Mouse (Mus musculus) lung, adult 18-20 months (tissue): ENCODE measurements at regions not wholly inside any gene's neighbourhood (a gene's known extent, or its start where the extent isn't known, plus 50 kb on each side); places are given as distances from the start of the nearest gene placed in this dataset.
A peak's percentile ranks its signal among the peaks of the same experiment; 100 is the strongest.

Source experiments
- DNase-seq, 2 experiments: peaks; one replicate each; pipeline ENCODE4 v3.0.0; 2022; ENCODE audit warnings: mixed read lengths in 2 of 2

DNA sequence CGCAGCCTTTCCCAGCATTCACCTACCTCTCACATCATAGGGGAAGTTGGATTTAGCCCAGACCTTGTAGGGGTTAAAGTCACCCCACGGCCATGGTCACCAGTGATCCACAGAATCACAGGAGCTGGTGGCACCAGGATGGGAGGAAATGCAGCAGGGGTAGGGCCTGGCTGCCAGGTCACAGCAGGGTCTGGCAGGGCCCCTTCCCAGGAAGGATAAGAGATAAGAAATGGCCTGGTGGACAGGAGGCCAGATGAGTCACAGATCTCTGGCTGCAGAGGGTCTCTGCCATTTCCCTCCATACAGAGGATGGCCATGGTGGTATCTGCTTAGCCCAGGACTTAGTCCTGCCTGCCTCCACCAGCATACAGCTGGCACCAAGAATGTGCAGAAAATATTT is 103.0 kb downstream of the Cstad start:
- no peak for DNase-seq

DNA sequence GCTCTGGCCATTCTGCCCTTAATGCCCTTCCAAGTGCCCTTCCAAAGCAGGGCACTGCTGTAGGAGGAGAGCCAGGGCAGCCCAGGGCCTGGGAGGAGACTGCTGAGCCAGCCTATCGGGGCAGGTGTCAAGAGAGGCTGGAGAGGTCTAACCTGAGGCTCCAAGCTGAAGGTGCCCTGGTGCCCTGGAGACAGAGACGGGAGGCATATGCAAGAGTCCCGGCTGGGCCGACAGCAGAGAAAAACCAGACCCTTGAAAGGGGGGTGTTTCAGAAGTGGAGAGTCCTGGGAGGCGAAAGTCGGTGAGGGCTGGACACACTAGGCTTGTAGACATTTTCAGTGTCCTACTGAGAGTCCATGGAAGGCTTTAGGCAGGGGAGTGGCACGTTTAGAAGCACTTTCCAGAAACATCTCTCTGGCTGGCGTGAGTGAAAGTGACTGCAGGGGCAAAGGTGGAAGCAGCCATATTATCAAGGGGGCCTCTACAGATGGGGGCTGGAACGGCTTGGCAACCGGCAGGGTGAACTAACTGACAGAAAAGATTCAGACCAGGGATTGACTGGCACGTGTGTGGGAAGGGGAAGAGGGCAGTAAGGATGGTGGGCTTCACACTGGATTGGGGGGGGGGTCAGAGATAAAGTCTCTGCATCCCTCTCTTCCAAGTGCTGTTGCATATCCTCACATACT is 101.1 kb downstream of the Cstad start:
- DNase-seq: no peak

DNA sequence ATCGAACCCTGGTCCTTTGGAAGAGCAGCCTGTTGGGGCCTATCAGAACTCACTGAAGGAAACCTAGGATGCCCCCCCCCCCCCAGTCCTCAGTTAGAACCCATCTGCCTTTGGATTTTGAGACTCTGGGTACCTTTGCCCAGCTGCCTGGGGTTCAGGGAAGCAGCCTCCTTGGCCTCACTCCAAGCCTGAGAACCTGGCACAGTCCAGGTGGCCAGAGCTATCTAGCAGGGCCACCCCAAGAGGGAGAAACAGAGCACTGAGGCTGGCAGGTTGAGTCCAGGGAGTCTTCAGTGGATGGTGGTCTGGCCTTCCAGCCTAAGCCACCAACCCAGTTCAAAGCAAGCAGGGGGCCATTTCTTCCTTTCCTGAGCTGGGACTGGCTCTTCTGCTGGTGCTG is 100.2 kb downstream of the Cstad start:
- DNase-seq: no peak

DNA sequence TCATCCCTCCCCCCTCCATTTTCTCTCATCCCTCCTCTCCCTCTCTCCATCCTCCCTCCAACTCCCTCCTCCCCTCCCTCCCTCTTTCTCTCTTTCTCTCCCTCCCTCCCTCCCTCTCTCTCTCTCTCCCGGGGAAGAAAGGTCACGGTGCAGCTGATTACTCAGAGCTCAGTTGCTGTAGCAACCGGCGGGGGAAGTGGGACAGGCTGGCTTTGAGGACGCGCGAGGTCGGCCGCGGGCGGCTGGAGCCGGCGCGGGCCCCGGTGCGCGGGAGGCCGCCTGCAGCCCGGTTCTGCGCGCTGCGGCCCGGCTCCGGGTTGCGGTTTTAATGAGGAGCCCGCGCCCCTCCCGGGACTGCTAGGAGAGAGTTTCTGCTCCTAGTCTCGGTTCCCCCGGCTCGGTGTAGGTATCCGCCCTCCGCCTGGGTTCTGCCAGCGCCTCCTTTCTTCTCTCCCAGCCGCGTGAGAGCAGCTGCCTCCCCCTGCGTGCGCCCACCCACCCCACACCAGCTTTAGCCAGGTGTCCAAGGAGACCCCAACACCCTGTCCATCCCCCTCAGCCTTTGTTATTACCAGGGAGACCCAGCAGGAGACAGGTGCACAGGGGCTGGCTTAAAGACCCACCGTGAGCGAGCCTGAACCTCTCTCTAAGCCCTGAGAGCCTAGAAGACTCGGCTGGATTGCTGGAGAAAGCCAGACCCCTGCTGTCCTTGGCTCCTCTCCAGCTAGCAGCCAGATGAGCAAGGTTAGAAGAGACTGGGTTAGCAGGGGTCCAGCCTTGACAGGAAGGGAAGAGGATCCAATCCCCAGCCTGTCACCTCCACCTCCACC is 98.6 kb downstream of the Cstad start:
- DNase-seq: peak; percentile 85 to 87

DNA sequence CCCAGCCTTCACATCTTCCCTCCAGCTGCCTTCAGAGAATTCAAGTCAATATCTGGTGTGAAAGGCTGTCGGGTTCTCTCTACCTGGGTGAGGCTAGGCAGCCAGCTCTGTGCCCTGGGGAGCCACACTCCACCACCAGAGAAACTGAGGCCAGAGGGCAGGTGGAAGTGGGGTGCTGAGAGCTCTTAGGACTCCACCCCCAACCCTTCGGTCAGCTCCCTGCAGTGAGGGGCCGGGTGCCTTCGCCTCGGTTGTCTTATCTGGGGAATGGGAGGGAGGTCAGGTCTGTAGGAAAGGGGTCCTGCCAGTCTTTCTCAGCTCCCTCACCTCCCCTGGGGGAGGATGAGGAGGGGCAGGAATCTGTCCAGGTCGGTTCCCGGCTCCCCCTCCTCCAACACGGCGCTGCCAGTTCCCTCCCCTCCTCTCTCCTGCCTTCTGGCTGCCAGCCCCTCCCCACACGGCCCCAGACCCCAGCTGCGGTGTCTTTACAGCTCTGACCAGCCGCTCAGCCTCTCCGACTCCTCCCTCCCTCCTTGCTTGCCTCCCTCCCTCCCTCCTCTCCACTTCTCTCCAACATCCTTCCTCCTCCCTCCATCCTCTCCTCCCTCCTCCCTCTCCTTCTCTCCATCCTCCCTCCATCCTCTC is 97.8 kb downstream of the Cstad start:
- peak in 1 of 2 experiments; percentile 50 for DNase-seq

DNA sequence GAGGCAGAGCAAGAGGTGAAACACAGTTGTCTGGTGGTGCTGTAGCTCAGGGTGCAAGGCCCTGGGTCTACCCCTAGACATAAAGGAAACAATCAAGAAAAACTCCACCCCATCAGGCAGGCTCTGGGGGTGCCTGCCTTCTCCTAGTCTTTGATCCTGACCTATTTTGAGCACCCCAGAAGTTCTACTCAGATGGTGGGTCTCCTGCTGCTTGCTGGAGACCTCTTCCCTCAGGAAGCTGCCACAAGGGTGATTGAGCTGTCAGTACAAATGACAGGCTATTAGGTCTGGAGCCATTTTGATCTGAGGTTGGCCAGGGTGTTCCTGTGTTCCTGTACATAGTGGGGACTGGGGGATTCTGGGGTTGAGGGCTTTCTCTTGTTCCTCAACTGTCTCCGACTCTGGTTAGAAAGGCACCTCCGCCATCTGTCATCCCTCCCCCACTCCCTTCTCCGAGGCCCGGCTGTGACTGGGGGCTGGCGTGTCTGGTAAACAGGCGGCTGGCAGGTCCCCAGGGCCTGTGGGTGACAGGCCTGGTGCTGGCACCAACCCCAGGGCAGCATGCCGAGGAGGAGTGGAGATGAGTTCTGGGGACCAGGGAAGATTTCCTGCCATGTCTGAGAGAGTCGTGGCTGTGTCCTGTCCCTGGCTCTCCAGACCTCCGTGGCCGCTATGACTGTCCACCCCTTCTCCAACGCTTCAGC is 97.2 kb downstream of the Cstad start:
- DNase-seq: peak; percentile 82 to 90

DNA sequence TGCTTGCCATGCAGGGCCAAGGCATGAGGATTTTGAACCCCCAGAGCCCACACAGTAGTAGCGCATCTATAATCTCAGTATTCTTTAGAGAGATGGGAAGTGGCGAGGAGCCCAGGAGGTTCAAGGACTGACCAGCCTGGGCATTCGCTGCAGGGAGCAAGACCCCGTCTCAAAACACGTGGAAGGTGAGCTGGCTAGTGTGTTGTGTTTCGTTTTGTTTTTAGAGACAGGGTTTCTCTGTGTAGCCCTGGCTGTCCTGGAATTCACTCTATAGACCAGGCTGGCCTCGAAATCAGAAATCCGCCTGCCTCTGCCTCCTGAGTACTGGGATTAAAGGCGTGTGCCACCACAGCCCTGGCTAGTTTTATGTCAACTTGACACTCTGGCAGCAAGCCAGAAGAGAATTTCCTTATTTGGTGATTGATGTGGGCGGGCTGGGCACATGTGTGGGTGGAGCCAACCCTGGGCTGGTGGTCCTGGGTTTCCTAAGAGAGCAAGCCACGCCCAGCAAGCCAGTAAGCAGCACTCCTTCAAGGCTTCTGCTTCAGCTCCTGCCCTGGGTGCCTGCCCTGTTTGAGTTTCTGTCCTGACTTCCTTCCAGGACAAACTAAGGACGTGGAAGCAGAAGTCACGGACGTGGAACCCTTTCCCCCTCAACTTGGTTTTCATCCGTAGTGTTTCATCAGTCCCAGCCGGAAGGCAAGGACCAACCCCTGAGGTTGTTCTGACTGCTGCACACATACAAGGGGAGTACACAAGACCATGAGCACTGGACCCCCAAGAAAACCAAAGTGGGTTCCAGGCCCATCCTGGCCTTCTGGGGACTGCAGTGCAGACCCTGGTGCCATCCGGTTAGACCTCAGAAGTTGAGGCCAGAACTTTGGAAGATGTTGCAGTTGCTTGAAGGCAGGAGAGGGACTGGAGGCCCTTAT is 96.4 kb downstream of the Cstad start:
- peak in 1 of 2 experiments; percentile 57 for DNase-seq

DNA sequence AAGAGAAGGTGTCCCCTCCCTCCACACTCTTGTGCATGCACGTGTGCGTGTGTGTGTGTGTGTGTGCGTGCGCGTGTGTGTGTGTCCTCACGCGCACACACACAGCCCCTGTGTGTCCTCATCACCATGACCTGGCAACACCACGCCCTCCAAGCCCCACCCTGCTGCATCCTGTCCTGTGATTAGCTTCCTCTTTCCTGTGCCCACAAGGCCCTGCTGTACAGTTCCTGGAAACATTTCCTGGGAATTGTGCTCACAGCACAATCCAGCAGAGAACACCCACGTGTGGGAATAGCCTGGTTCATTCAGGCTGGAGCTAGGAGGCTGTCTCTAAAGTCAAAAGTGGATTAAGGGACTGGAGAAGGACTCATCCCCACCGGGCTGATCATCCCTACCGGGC is 95.5 kb downstream of the Cstad start:
- peak; percentile 86 to 89 for DNase-seq

DNA sequence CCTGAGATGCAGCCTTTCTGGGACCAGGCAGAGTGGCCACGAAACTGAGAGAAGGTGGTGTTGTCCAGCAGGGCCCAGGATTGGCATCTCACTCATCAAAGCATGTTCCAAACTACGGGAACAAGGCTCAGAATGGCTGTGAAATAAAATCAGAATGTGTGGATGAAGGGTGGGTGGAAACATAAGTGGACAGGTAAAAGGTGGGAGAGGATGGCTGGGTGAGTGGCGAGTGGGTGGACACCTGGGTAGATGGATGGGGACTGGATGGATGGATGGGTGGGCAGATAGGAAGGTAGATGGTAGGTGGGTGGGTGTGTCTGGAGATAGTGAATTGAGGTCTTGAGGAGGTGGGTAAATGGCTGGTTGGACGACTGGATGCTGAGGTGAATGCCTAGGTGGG is 93.6 kb downstream of the Cstad start:
- DNase-seq: no peak

DNA sequence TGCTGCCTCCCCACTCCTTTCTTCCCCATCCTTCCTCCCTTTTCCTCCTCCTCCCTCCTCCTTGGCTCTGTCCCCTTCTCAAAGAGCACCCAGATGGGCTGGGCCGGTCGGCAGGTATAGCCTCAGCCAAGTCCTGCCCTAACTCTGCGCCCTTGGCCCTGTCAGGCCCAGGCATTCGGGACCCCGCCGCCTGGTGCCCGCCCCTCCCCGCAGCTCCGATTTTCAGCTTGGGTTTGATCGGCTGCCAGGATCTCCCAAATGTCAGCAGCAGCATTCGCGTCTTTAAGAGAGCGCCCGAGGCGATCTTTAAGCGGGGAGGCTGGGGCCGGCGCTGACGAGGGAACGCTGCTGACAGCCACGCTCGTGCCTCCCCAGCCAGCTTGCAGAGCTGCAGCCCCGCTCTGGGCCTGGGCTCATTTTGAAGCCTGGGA is 92.3 kb downstream of the Cstad start:
- peak in 1 of 2 experiments; percentile 59 for DNase-seq

DNA sequence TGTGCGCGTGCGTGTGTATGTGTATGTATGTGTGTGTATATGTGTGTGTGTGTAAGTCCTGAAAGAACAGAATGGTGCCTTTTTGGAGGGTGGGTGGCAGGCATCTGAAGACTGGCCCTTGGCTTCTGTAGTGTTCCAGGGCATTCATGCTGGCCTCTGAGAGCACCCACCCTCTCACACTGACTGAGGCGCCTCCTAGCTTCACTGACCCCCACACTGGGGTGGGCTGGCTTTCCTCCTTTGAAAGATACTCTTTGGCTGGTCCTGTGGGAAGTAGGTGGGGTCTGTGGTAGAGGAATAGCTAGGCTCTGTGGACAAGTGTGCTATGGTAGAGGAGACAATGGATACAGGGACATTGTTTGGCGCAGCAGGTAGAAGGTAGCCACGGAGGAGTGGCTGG is 91.5 kb downstream of the Cstad start:
- DNase-seq: no peak

DNA sequence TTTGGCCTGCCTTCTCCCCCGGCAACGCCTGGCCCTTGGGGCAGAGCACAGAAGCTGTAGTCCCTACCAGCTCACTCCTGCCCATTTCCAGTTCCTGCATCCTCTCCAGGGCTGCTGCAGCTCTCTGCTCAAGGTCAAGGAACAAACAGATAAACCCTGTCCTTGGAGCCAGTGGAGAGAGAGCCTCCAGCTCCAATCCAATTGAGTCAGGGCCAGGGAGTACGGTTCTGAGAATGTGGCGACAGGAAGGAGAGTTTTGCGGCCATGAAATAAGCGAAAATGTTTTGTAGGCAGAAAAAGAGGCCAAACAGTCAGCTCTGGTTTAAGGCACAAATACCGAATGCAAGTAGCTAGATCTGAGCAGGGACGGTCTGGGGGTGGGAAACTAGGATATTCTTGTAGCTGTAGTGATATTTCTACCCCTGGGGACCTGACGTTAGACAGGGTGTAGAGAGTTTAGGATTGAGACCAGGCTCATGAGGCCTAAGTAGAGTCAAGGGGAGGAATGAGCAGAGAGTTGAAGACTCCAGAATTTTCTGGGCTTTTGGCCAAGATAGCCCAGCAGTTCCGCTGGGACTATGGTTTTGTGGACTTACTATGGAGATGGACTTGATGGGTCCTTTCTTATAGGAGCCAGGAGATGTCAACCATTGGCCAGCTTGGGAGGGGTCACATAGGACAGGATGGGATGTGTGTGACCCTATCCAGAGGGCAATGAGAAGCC is 90.5 kb downstream of the Cstad start:
- peak; percentile 52 to 56 for DNase-seq

DNA sequence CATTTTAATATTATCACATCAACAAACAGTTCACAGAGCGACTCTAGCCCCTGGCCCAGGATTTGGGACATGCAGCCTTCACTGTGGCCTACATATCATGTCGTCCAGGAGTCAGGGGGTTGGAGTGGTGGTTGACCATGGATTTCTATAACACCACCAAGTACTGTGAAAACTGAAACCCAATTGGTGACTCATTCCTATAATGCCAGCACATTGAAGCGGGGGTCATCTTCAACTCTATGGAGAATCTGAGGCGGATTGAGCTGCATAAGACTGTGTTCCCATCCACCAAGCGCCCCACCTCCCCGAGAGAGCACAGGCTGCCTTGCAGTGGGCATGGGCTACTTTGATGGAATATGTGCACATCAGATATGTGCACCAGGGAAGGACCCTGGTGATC is 89.6 kb downstream of the Cstad start:
- no peak for DNase-seq

DNA sequence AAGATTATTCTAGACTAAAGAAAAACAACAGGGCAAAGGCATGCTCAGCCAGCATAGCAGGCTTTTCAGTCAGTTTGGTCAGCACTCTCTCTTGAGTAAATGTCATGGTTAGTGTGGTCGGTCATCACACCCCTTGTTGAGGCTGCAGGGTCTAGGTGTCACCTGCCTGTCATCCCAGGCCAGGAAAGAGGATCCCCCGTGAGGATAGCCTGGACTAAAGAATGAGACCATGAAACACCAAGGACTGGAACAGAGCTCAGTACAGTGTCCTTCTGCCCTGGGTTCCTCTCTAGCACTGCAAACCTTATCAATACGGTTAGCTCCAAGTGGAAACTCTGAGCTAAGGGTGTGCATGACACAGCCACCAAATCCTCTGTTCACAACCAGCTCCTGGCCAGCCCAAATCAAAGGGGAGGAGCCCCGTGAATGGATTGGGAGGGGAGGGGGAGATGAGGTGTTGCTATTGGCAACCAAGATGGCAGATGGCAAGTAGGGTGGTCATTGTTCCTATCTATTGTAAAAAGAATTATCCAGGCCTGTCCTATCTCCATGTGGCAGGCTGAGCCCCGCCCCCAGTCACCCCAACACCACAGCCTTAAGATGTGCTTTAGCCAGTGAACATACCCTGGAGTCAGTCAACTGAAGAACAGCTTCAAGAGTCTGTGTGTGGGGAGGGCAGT is 87.4 kb downstream of the Cstad start:
- no peak for DNase-seq

DNA sequence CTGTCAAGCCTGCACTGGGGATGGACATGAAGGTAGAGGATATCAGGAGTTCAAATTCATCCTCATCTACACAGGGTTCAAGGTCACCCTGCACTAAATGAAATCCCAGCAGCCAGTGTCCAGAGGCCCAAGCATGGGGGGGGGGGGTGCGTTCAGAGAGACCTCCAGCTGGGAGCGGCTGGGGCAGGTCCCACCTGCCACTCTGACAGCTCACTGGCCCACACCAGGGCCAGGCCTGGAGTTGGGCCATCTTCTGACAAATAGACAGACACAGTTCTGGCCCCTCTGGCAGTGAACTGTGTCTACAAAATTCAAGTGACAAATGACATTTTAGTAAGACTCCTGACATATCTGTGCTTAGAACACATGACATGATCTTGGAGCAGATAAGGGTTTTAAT is 86.8 kb downstream of the Cstad start:
- no peak for DNase-seq

DNA sequence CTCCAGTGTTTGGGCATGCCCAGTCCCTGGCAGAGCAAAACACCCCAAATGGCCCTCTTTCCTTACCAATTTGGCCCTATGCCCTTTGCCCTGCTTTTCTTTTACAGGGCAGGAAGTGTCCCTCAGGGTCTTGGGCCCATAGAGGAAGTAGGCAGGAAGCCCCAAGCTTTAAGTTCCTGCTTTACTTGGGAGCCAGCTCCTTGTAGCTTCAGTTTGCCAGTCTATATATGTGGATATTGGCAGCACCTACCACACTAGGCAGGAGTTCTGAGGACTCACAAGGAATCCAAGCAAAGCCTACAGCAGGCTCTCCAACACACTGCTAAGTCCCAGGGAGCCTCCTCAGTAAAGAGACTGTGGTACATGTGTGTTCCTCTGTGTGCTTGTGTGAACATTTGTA is 84.2 kb downstream of the Cstad start:
- no peak for DNase-seq

DNA sequence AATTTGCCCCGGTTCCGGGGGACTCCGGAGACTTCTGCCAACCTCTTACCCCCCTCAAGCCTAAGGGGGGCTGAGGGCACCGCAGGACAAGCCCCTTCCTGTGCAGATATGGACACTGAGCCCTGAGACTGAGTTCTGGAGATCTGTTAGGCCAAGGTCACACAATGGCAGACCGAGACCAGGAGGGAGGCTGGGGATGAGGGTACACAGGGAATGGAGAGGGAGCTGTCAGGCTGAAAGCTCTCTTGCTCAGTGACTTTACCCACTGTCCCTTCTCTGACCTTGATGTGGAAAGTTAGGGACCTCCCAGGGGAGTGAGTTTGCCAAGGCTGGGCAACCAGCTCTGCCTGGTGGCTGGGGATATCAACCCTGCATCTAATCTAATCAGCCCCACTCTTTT is 82.7 kb downstream of the Cstad start:
- no peak for DNase-seq

DNA sequence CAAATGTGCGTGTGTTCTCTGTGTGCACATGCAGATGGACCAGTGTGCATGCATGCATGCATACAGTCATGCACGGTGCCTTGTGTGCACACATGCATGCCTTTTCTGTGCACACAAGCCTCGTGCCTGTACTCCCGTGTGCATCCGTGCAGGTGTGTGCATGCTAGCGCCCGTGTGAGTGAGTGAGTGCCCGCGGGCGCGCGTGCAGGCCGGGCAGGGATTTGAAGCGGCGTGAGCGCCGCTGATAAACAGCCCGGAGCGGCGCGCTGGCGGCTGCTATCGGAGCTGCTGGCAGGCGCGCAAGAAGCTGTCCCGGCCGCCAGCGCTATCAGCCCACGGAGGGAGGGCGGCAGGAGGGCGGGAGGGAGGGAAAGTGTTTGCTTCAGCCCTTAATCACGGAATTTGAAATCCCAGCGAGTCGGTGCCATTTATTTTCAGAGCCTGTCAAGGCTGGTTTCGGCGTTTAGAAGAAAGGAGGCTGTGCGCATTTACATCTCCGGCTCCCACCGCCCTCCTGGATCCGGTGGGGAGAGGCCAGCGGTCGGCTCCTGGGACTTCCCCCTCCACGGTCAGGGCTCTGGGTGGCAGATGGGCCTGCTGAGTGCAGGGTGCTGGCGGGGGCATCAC is 82.1 kb downstream of the Cstad start:
- peak; percentile 44 to 55 for DNase-seq

DNA sequence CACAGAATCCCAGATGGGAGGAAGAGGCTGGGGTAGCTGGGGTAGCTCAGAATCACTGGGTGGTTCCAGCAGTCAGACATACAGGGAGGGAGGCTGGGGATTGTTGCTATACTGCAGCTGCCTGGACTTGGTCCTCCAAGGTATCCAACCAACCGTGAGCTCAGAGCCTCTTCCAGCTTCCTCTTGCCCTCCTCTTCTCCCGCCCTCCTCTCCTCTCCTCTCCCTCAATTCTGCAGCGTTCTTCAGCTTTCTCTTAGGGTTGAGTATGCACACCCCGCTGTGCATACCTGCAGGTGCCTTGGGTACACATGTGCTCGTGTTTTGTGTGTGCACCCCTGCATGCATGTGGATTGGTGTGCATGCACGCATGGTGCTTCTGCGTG is 81.6 kb downstream of the Cstad start:
- no peak for DNase-seq

DNA sequence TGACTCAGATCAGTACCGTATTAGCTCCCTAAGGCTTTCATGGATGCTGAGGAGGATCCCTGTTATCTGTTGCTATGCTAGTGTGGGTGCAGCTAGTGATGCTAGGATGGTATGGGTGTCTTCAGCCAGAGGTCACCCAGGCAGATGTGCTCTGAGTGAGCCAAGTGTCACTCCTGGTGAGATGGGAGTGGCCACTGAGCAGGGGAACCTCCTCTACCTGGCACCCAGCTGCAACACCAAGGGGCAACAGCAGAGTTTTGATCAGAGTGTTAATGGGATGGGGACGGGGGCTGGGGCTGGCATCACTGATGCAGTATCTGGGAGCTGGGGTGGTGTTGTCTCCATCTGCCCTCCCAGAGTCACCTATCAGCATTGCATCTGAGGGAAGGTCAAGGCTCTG is 81.0 kb downstream of the Cstad start:
- DNase-seq: no peak
